Mouse (Mus musculus) embryonic facial prominence, embryonic 14.5 days (tissue): ENCODE measurements around the gene Hlcs. TPM values are rescaled to one million over a fixed set of nuclear protein-coding genes. Genes with fewer than 3 reads are reported as not detected.

Experiments
- microRNA-seq: library from miRNA; unstranded; fragments of <30 nt; microRNA quantifications from one replicate; pipeline ENCODE4, GENCODE M21; 2016; ENCODE audit warnings: borderline number of aligned reads
- polyA plus RNA-seq: library from polyadenylated mRNA; unstranded; fragments of >200 nt; fragmentation: Nextera tagmentation; extraction: Ambion mirVana; gene quantifications from 2 replicates; pipeline ENCODE4 v1.2.1, GENCODE M21; 2014

Gene Hlcs
- polyA plus RNA-seq, 1 experiment from 2014 or later = 6.8 TPM

Small RNA genes within 50 kb of the gene (microRNA-seq; reads per million reads assigned to microRNA genes)
- gene Gm23062 = not detected

Other genes with a start within 250 kb of the Hlcs start
- gene Sim2, start 228.6 kb downstream of the Hlcs start, polyA plus RNA-seq = 3.3 and 3.6 TPM in 2 replicates
- 4.9 and 6.9 TPM in 2 replicates for gene Ripply3, start 14.8 kb upstream of the Hlcs start, polyA plus RNA-seq
- gene Ttc3, start 57.0 kb upstream of the Hlcs start, polyA plus RNA-seq = 270 and 324 TPM in 2 replicates
- gene Pigp, start 58.3 kb upstream of the Hlcs start, polyA plus RNA-seq = 125 and 131 TPM in 2 replicates
- 54.9 and 56.6 TPM in 2 replicates for gene Vps26c, start 213.3 kb upstream of the Hlcs start, polyA plus RNA-seq